Mouse (Mus musculus) hindbrain, embryonic 14.5 days (tissue): ENCODE measurements around the gene Siae. TPM values are rescaled to one million over a fixed set of nuclear protein-coding genes. Genes with fewer than 3 reads are reported as not detected.

Source experiments
- ATAC-seq: fragments of 200-750 bp; cut with Nextera tagmentation; 2 replicates; pipeline ENCODE4 v1.8.0; 2017; ENCODE audit warnings: moderate number of reproducible peaks, mild to moderate bottlenecking, moderate TSS enrichment, moderate library complexity; ENCODE audit not compliant: low FRiP score
- DNase-seq: peaks from one replicate; pipeline ENCODE4 v3.0.0-alpha.2; 2015; ENCODE audit warnings: low spot score
- H3K27ac ChIP-seq: fragments of 300-500 bp; sonication (generic); 2 replicates; pipeline ENCODE4 v1.5.1; 2014; ENCODE audit warnings: mild to moderate bottlenecking, moderate library complexity
- H3K27me3 ChIP-seq: fragments of 300-500 bp; sonication (generic); 2 replicates; pipeline ENCODE4 v1.6.1; 2014; ENCODE audit warnings: mild to moderate bottlenecking, low read length, mixed read lengths; ENCODE audit not compliant: control insufficient read depth, insufficient read depth
- H3K36me3 ChIP-seq: fragments of 300-500 bp; sonication (generic); replicated peaks from 2 replicates; pipeline ENCODE4 v1.6.1; 2014; ENCODE audit not compliant: control insufficient read depth, insufficient read depth
- H3K4me1 ChIP-seq: fragments of 300-500 bp; sonication (generic); replicated peaks from 2 replicates; pipeline ENCODE4 v1.6.1; 2014; ENCODE audit warnings: antibody characterized with exemption, low read length, mixed read lengths; ENCODE audit not compliant: control insufficient read depth, insufficient read depth
- H3K4me2 ChIP-seq: fragments of 300-500 bp; sonication (generic); replicated peaks from 2 replicates; pipeline ENCODE4 v1.6.1; 2014; ENCODE audit warnings: mild to moderate bottlenecking, moderate library complexity
- H3K4me3 ChIP-seq: fragments of 300-500 bp; sonication (generic); replicated peaks from 2 replicates; pipeline ENCODE4 v1.5.1; 2014; ENCODE audit warnings: mild to moderate bottlenecking, low read length
- H3K9ac ChIP-seq: fragments of 300-500 bp; sonication (generic); 2 replicates; pipeline ENCODE4 v1.6.1; 2014
- H3K9me3 ChIP-seq: fragments of 300-500 bp; sonication (generic); 2 replicates; pipeline ENCODE4 v1.6.1; 2016; ENCODE audit warnings: low read length; ENCODE audit not compliant: control insufficient read depth
- WGBS: fragments of 180-500 bp; shearing (Covaris S2); extraction: QIAGEN DNeasy Blood & Tissue Kit; methylation state at CpG from one replicate; pipeline ENCODE4 v1.1.7; 2014; 5-methylcytosine and 5-hydroxymethylcytosine counted together
- polyA plus RNA-seq: library from polyadenylated mRNA; unstranded; fragments of >200 nt; fragmentation: Nextera tagmentation; extraction: Ambion mirVana; gene quantifications from 2 replicates; pipeline ENCODE4 v1.2.1, GENCODE M21; 2014

Gene Siae
- polyA plus RNA-seq, 1 experiment from 2014 or later, result 14.2 TPM

GRCm38 (mm10) chr9:37592633-37593032, 37.1 kb downstream of the Siae start:
- Histone ChIP-seq H3K36me3 (no peaks in the 10 kb centered on the region), H3K9me3 (no peaks in the 10 kb centered on the region), H3K27ac (no peak overlapping the region), H3K9ac (no peak overlapping the region), H3K4me3 (no peak overlapping the region), H3K4me2 (no peak overlapping the region), H3K4me1 (no peaks in the 10 kb centered on the region), H3K27me3 (no peaks in the 10 kb centered on the region)
- 66% methylated on average over 6 of the region's 6 CpGs for WGBS
- no peak for DNase-seq
- no peak for ATAC-seq

DNA sequence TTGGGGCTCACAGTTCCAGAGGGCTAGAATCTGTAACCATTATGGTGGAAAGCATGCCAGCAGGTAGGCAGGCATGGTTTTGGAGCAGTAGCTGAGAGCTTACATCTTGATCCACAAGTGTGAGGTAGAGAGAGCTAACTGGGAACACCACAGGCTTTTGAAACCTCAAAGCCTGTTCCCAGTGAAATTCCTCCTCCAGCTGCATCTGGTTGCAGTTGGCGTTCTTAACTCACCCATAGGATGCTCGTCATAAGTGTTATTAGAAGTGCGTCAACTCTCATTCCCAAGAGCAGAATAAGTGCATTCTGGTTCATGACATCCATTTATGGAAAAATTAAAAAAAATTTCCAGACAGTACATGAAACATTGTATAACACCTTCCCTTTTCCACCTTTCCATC, 38.2 kb downstream of the Siae start:
- WGBS, result 92% methylated on average over 3 of the region's 3 CpGs
- H3K4me3 ChIP-seq, result no peak overlapping the region

DNA sequence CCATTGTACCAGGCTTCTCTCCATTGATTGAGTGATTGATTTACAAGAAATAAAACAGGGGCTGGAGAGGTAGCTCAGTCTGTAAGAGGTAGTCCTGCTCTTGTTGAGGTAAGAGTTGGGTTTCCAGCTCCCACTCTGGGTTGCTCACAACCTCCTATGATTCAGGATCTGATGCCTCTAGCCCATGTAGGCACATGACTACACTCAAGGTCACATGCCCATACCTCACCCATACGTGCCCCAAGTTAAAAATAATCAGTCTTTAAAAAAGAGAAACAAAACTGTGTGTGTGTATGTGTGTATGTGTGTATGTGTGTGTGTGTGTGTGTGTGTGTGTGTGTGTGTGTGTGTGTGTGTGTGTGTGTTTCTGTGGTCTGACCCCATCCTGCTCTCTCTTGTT, 40.1 kb downstream of the Siae start:
- no peaks in the 10 kb centered on the region for H3K27me3 ChIP-seq
- H3K9me3 ChIP-seq, result no peaks in the 10 kb centered on the region
- no peaks in the 10 kb centered on the region for H3K4me1 ChIP-seq
- 80% methylated on average over 1 of the region's 1 CpGs for WGBS
- H3K36me3 ChIP-seq, result no peaks in the 10 kb centered on the region
- ATAC-seq (no peak), DNase-seq (no peak)
- no peak overlapping the region for H3K9ac ChIP-seq
- H3K4me3 ChIP-seq, result no peak overlapping the region
- no peak overlapping the region for H3K4me2 ChIP-seq
- H3K27ac ChIP-seq, result no peak overlapping the region

More for the DNA sequence above, 38.2 kb downstream of the Siae start:
- H3K36me3 ChIP-seq, result no peaks in the 10 kb centered on the region
- H3K4me1 ChIP-seq, result no peaks in the 10 kb centered on the region
- H3K9me3 ChIP-seq, result no peaks in the 10 kb centered on the region
- H3K27ac ChIP-seq, result no peak overlapping the region
- no peak for DNase-seq
- ATAC-seq, result no peak
- H3K4me2 ChIP-seq, result no peak overlapping the region
- H3K9ac ChIP-seq, result no peak overlapping the region
- H3K27me3 ChIP-seq, result no peaks in the 10 kb centered on the region

DNA sequence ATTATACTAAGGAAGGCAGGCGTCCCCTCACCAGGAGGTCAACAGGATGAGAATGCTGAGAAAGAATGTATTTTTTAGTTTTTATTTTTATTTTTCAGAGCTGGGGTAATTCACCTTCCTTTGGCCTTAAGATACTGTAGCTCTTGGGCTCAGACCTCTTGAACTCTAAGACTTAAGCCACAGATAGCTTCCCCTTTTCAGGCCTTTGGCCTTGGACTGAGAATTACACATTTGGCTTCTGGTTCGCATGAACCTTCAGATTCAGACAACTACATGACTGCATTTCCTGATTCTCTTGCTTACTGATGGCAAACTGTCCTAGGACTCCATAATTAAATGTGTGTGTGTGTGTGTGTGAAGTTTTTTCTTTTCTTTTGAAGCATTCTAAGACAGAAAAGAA, 43.1 kb downstream of the Siae start:
- 94% methylated on average over 2 of the region's 2 CpGs for WGBS

DNA sequence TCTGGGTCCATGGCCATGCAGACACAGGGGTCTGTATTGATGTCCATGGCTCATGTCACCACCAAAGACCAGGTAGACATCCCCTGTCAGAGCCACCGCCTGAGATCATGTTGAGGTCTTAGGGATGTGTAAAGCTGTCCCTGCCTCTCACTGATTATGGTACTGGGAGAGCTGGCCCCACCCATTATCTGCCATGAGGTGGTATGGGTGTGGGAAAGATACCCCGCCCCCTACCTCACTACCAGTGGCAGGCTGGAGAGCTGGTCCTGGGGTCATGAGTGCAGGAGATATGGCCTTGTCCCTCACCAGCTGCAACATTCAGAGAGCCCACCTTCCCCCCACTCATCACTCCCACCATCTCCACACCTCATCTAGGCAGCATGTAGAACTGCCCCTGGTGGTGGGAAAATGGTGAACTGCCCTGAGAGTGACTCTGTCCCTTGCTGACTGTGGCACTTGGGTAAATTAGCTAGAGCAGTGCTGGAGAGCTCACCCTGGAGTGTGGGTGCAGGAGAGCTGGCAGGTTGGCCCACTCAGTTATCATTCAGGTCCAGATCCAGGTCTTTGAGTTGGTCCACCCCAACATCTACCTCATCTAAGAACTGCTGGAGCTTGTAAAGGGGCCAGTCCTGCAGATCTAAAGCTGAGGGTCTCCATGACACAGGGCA, 45.2 kb downstream of the Siae start:
- no peak overlapping the region for H3K27ac ChIP-seq

More for the DNA sequence above, 43.1 kb downstream of the Siae start:
- Histone ChIP-seq H3K27ac (no peak overlapping the region), H3K9ac (no peak overlapping the region), H3K4me3 (no peak overlapping the region), H3K9me3 (no peaks in the 10 kb centered on the region), H3K4me1 (no peaks in the 10 kb centered on the region), H3K27me3 (no peaks in the 10 kb centered on the region), H3K36me3 (no peaks in the 10 kb centered on the region), H3K4me2 (no peak overlapping the region)
- no peak for ATAC-seq
- DNase-seq, result no peak

GRCm38 (mm10) chr9:37605089-37605488, 49.6 kb downstream of the Siae start:
- Histone ChIP-seq H3K4me2 (no peak overlapping the region), H3K27me3 (no peaks in the 10 kb centered on the region), H3K4me1 (no peaks in the 10 kb centered on the region), H3K27ac (no peak overlapping the region), H3K36me3 (no peaks in the 10 kb centered on the region), H3K9me3 (no peaks in the 10 kb centered on the region), H3K4me3 (no peak overlapping the region), H3K9ac (no peak overlapping the region)
- DNase-seq, result no peak
- no peak for ATAC-seq
- WGBS, result 95% methylated on average over 3 of the region's 3 CpGs

More for the DNA sequence above, 45.2 kb downstream of the Siae start:
- Histone ChIP-seq H3K4me2 (no peak overlapping the region), H3K9ac (no peak overlapping the region), H3K4me1 (no peaks in the 10 kb centered on the region), H3K36me3 (no peaks in the 10 kb centered on the region), H3K4me3 (no peak overlapping the region), H3K9me3 (no peaks in the 10 kb centered on the region), H3K27me3 (no peaks in the 10 kb centered on the region)
- 93% methylated on average over 2 of the region's 2 CpGs for WGBS
- DNase-seq (no peak), ATAC-seq (no peak)

DNA sequence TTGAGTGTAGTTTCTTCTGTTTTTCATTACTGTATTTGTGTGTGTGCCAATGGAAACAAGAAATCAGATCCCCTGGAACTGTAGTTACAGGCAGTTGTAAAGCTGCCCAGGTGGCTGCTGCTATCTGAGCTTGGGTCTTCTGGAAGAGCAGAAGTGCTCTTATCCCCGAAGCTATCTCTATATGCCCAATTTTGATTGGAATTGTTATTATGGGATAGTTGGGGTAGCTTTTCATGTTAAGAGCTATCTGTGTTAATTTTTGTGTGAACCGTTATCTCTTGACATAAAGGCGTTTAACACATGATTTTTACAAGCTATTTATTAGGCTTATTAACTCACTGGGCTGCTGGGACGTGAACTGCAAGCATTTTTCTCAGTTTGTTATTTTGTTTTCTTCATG, 54.1 kb downstream of the Siae start:
- H3K27ac ChIP-seq, result no peak overlapping the region
- no peak overlapping the region for H3K4me2 ChIP-seq
- H3K9ac ChIP-seq, result no peak overlapping the region
- no peaks in the 10 kb centered on the region for H3K36me3 ChIP-seq
- H3K9me3 ChIP-seq, result no peaks in the 10 kb centered on the region
- peaks cover 9% of the 10 kb centered on the region; the same call in 1 of the 2 replicates for H3K4me1 ChIP-seq
- WGBS, result 82% methylated on average over 4 of the region's 4 CpGs
- H3K27me3 ChIP-seq, result no peaks in the 10 kb centered on the region
- no peak for ATAC-seq
- no peak for DNase-seq
- no peak overlapping the region for H3K4me3 ChIP-seq

- no peaks in the 10 kb centered on the region for H3K9me3 ChIP-seq
- H3K9ac ChIP-seq, result peak within 1 kb of the TSS; percentile 88
- ATAC-seq (peak; percentile 95), DNase-seq (peak; percentile 91)
- peak within 1 kb of the TSS; percentile 56 for H3K4me3 ChIP-seq
- WGBS, result under 1% methylated on average over 45 of the region's 45 CpGs
- H3K4me1 ChIP-seq, result peaks cover 9% of the 10 kb centered on the region; the same call in 1 of the 2 replicates
- peak within 1 kb of the TSS; percentile 79 for H3K4me2 ChIP-seq
- no peaks in the 10 kb centered on the region for H3K36me3 ChIP-seq
- no peaks in the 10 kb centered on the region for H3K27me3 ChIP-seq
- H3K27ac ChIP-seq, result peak within 1 kb of the TSS; percentile 87
These were observed 57.8 kb downstream of the Siae start, which contains the start of gene Spa17 for GRCm38 (mm10) chr9:37613182-37613910. Gene Spa17 (minus strand): TSS chr9:37613722.

DNA sequence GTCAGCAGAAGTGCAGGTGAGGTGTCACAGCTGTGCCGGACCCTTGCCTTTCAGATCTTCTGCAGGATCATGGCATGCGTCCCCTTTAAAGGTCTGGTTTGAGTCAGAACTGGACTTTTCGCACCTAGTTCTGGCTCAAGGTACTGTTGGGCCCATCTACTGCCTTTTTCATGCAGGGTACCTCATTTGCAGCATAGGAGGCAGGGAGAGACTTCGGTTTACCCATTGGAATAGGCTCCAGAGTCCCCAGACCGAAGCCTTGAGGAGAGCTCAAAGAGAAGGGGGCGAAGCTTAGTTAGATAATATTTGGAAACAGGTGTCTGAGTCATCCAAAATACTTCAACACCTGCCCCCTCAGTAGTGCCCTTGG, 58.4 kb downstream of the Siae start:
- H3K4me3 ChIP-seq, result peak overlapping the region; percentile 56
- H3K9ac ChIP-seq, result peak overlapping the region; percentile 88; the same call in 1 of the 2 replicates
- H3K4me2 ChIP-seq, result peak overlapping the region; percentile 79
- ATAC-seq (no peak), DNase-seq (no peak)
- H3K4me1 ChIP-seq, result peaks cover 9% of the 10 kb centered on the region; the same call in 1 of the 2 replicates
- H3K9me3 ChIP-seq, result no peaks in the 10 kb centered on the region
- H3K36me3 ChIP-seq, result no peaks in the 10 kb centered on the region
- 22% methylated on average over 6 of the region's 6 CpGs for WGBS
- H3K27me3 ChIP-seq, result no peaks in the 10 kb centered on the region
- H3K27ac ChIP-seq, result 0 out of 2 replicates have a peak overlapping the region, but pooled peaks have one; percentile 87
